ENCODE assay signal across 8 mouse cellular contexts in genomic region chr7:123499481-123500238, GRCm38 (mm10). TPM values are rescaled to one million over a fixed set of nuclear protein-coding genes. Genes with fewer than 3 reads are reported as not detected.
DNase-seq lines count a peak whose midpoint lies in the region; ATAC-seq and TF ChIP-seq lines count a peak whose summit lies in the region.

No protein-coding gene starts in this region.

- peaks cover 8% of the 10 kb centered on the region for H3K4me1 ChIP-seq in heart, embryonic 15.5 days (replicated peaks)
- H3K4me1 ChIP-seq in limb, embryonic 14.5 days (ENCODE audit: control insufficient read depth, insufficient read depth, low read length) = peaks cover 8% of the 10 kb centered on the region; the same call in 1 of the 2 replicates
- H3K4me1 ChIP-seq in stomach, embryonic 16.5 days (ENCODE audit: control insufficient read depth, insufficient read depth, low read length) = peaks cover 10% of the 10 kb centered on the region

- peak overlapping the region; percentile 70 for H3K4me3 ChIP-seq in heart, embryonic 15.5 days
- H3K4me3 ChIP-seq in limb, embryonic 14.5 days (replicated peaks; ENCODE audit: low read length) = peak overlapping the region; percentile 64
- peak overlapping the region; percentile 65 for H3K4me3 ChIP-seq in stomach, embryonic 16.5 days (replicated peaks; ENCODE audit: low read length)

- no peaks in the 10 kb centered on the region for H3K27me3 ChIP-seq in heart, embryonic 15.5 days
- no peaks in the 10 kb centered on the region for H3K27me3 ChIP-seq in limb, embryonic 14.5 days (ENCODE audit: control insufficient read depth, insufficient read depth, low read length)
- no peaks in the 10 kb centered on the region for H3K27me3 ChIP-seq in stomach, embryonic 16.5 days (ENCODE audit: control insufficient read depth, insufficient read depth, low read length)

- H3K36me3 ChIP-seq in heart, embryonic 15.5 days = peaks cover under 1% of the 10 kb centered on the region; the same call in 1 of the 2 replicates
- peaks cover 6% of the 10 kb centered on the region; the same call in 1 of the 2 replicates for H3K36me3 ChIP-seq in limb, embryonic 14.5 days (ENCODE audit: control insufficient read depth, insufficient read depth, low read length)
- H3K36me3 ChIP-seq in stomach, embryonic 16.5 days (ENCODE audit: control insufficient read depth, insufficient read depth, low read length) = no peaks in the 10 kb centered on the region

- H3K4me2 ChIP-seq in heart, embryonic 15.5 days = peak overlapping the region; percentile 92
- H3K4me2 ChIP-seq in limb, embryonic 14.5 days (replicated peaks; ENCODE audit: low read depth, low read length, severe bottlenecking) = peak overlapping the region; percentile 89
- H3K4me2 ChIP-seq in stomach, embryonic 16.5 days (ENCODE audit: low read depth, low read length) = peak overlapping the region; percentile 96

- TF ChIP-seq POLR2A in limb, embryonic 14.5 days (IDR thresholded peaks at IDR 0.05; ENCODE audit: borderline replicate concordance, extremely low read depth, insufficient read depth, insufficient read length) = no peak

- ATAC-seq in heart, embryonic 15.5 days (replicated peaks; ENCODE audit: insufficient number of reproducible peaks, insufficient read depth, low FRiP score, low read depth) = peak; percentile 22; the same call in 1 of the 2 replicates
- ATAC-seq in limb, embryonic 14.5 days (ENCODE audit: low FRiP score, low read depth) = no peak
- no peak for ATAC-seq in stomach, embryonic 16.5 days (ENCODE audit: insufficient read depth, low FRiP score)

- peak; percentile 22 for DNase-seq in layer of hippocampus, adult 11-12 months (ENCODE audit: low spot score)
- DNase-seq in layer of hippocampus, adult 9-10 months (ENCODE audit: low spot score) = no peak
- peak; percentile 26 for DNase-seq in cerebellum, adult 9-11 months
- DNase-seq in limb, embryonic 14.5 days (ENCODE audit: low spot score) = no peak
- DNase-seq in adrenal gland, adult (ENCODE audit: inconsistent age in 2 of 2, low spot score in 1 of 2) = no peak
- no peak for DNase-seq in testis, postnatal 10 days (ENCODE audit: low spot score)

- WGBS in heart, embryonic 15.5 days = 40% methylated on average over 19 of the region's 19 CpGs
- 38% methylated on average over 19 of the region's 19 CpGs for WGBS in limb, embryonic 14.5 days
- WGBS in stomach, embryonic 16.5 days = 36% methylated on average over 19 of the region's 19 CpGs

- H3K27ac ChIP-seq in heart, embryonic 15.5 days = no peak overlapping the region
- H3K27ac ChIP-seq in limb, embryonic 14.5 days (replicated peaks; ENCODE audit: low read depth, low read length) = no peak overlapping the region
- H3K27ac ChIP-seq in stomach, embryonic 16.5 days (ENCODE audit: low read length) = no peak overlapping the region

- H3K9me3 ChIP-seq in heart, embryonic 15.5 days (replicated peaks) = no peaks in the 10 kb centered on the region
- H3K9me3 ChIP-seq in limb, embryonic 14.5 days (ENCODE audit: control insufficient read depth, low read length) = no peaks in the 10 kb centered on the region
- no peaks in the 10 kb centered on the region for H3K9me3 ChIP-seq in stomach, embryonic 16.5 days (replicated peaks; ENCODE audit: control insufficient read depth, low read length)

- H3K9ac ChIP-seq in heart, embryonic 15.5 days = peak overlapping the region; percentile 61
- H3K9ac ChIP-seq in limb, embryonic 14.5 days (ENCODE audit: low read depth, low read length, severe bottlenecking) = peak overlapping the region; percentile 70
- peak overlapping the region; percentile 72 for H3K9ac ChIP-seq in stomach, embryonic 16.5 days (ENCODE audit: low read length)

RNA-seq across cellular contexts. Expression of gene Zkscan2, which starts 0.6 kb away (rescaled TPM):
- 0.83 and 1.6 TPM in 2 replicates for polyA plus RNA-seq in heart, embryonic 15.5 days (2015; fragmentation: Nextera tagmentation; extraction: Ambion mirVana)
- 5.6 and 6.0 TPM in 2 replicates for polyA plus RNA-seq in limb, embryonic 14.5 days (2012; rRNA removed)
- 3.4 and 3.7 TPM in 2 replicates for polyA plus RNA-seq in limb, embryonic 14.5 days (2014; fragmentation: Nextera tagmentation; extraction: Ambion mirVana)
- 1.0 and 1.3 TPM in 2 replicates for polyA plus RNA-seq in stomach, embryonic 16.5 days (2015; fragmentation: Nextera tagmentation; extraction: Ambion mirVana)

RNA-seq across cellular contexts. Expression of gene Aqp8, which starts 37.6 kb away (rescaled TPM):
- polyA plus RNA-seq in heart, embryonic 15.5 days (2015; fragmentation: Nextera tagmentation; extraction: Ambion mirVana) = 1.3 and 2.2 TPM in 2 replicates
- 0.13 and 0.15 TPM in 2 replicates for polyA plus RNA-seq in limb, embryonic 14.5 days (2012; rRNA removed)
- polyA plus RNA-seq in limb, embryonic 14.5 days (2014; fragmentation: Nextera tagmentation; extraction: Ambion mirVana) = not detected in 2 replicates
- polyA plus RNA-seq in stomach, embryonic 16.5 days (2015; fragmentation: Nextera tagmentation; extraction: Ambion mirVana) = 36.7 and 40.0 TPM in 2 replicates

Comparison
In these comparisons a context has a peak if more than half of its experiments do, and no peak if none do; other contexts are left out.
1. DNase-seq: peak in layer of hippocampus, adult 11-12 months (single experiment) and cerebellum, adult 9-11 months (single experiment); none in layer of hippocampus, adult 9-10 months (single experiment), limb, embryonic 14.5 days (single experiment), adrenal gland, adult (0 of 2) and testis, postnatal 10 days (single experiment).
2. RNA of gene Aqp8, which starts 37.6 kb away (polyA plus RNA-seq): 36.7 to 40.0 TPM in stomach, embryonic 16.5 days; 1.3 to 2.2 TPM in heart, embryonic 15.5 days and 0.13 to 0.15 TPM in limb, embryonic 14.5 days; every median in the first group is over 10 times any median in the second.
3. Peak in every context shown above with its lines, with median percentiles within 50 percentile points of each other: H3K4me2 ChIP-seq, H3K4me3 ChIP-seq and H3K9ac ChIP-seq.